Mouse (Mus musculus): ENCODE data around the gene Ets1. TPM values are rescaled to one million over a fixed set of nuclear protein-coding genes. Genes with fewer than 3 reads are reported as not detected.

The Ets1 gene
- polyA plus RNA-seq, 1 experiment from 2014 or later, result 115 TPM

GRCm38 (mm10) chr9:32669397-32669796 lies 33.4 kb downstream of the Ets1 start:
- Histone ChIP-seq H3K36me3 (ENCODE audit: control insufficient read depth, insufficient read depth, low read length) (no peaks in the 10 kb centered on the region), H3K4me2 (ENCODE audit: low read depth, low read length) (no peak overlapping the region), H3K9ac (ENCODE audit: low read length) (no peak overlapping the region), H3K27me3 (ENCODE audit: control insufficient read depth, insufficient read depth, low read depth, low read length) (no peaks in the 10 kb centered on the region), H3K4me3 (ENCODE audit: low read length) (no peak overlapping the region), H3K9me3 (ENCODE audit: control insufficient read depth, low read length) (no peaks in the 10 kb centered on the region), H3K27ac (ENCODE audit: low read length) (no peak overlapping the region), H3K4me1 (replicated peaks; ENCODE audit: control insufficient read depth, insufficient read depth, low read length) (peaks cover 49% of the 10 kb centered on the region)
- WGBS, result 33% methylated on average over 2 of the region's 2 CpGs
- no peak for ATAC-seq (ENCODE audit: low read depth)

DNA sequence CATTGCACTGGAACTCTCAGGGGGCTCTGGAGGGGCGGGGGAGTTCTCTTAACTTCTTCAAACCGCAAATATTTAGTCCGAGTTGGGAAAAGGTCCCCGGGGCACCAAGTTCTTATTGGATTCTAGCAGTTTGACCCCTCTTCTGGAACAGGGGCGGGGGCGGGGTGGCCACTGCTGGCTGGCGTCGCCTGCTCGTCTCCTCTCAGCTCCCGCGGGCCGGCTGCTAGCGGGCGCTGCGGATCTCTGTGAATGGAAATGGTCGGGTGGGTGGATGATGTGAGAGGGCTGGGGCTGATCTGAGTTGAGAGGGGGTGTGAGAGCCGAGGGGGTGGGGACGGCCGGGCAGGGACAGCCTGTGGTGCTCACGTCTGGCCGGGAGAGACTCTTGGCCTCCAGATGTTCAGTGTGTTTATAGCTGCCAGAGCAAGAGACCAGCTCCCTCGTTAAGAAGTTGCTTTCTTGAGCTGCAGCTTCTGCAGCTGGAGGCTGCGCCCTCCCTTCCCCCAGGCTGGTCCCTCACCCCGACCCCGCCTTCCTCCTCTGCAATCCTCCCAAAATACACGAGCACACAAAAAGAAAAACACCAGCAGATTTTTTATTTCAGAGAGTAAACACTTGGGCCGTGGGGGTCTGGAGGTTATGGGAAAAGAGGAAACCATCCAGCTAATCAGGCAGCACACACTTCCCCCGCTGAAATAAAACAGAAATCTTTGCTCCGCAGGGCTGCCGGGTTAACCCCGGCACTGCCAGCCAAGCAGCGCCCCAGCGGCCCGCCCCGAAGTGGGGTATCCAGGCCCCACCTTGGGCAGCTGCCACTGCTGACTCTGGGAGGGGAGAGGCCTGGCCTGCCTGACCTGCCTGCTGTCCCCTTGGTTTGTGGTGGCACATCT lies 36.2 kb downstream of the Ets1 start:
- Histone ChIP-seq H3K4me1 (replicated peaks; ENCODE audit: control insufficient read depth, insufficient read depth, low read length) (peaks cover 62% of the 10 kb centered on the region), H3K9ac (ENCODE audit: low read length) (peak overlapping the region; percentile 40)

DNA sequence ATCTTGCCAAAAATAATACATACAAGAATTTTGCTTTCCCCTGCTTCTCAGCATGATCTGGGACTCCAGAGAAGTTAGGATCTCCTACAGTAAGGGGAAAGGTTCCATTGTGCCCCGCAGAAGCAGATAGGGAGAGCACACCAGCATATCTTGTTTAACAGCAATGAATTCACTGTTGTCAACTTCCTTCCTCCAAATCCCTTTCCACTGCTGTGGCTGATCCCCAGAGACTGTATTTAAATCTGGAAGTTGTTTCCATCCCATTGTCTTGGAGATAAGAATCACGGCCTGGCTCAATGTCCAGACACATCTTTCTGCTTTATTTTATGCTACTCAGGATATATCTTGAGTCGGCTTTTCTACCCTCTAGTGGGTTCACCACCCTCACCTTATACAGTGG lies 37.9 kb downstream of the Ets1 start:
- Histone ChIP-seq H3K4me3 (ENCODE audit: low read length) (no peak overlapping the region), H3K9me3 (ENCODE audit: control insufficient read depth, low read length) (no peaks in the 10 kb centered on the region), H3K27ac (ENCODE audit: low read length) (peak overlapping the region; percentile 44), H3K36me3 (ENCODE audit: control insufficient read depth, insufficient read depth, low read length) (no peaks in the 10 kb centered on the region), H3K4me2 (ENCODE audit: low read depth, low read length) (no peak overlapping the region), H3K27me3 (ENCODE audit: control insufficient read depth, insufficient read depth, low read depth, low read length) (no peaks in the 10 kb centered on the region), H3K4me1 (replicated peaks; ENCODE audit: control insufficient read depth, insufficient read depth, low read length) (peaks cover 56% of the 10 kb centered on the region), H3K9ac (ENCODE audit: low read length) (no peak overlapping the region)
- 66% methylated on average over 3 of the region's 3 CpGs for WGBS
- no peak for ATAC-seq (ENCODE audit: low read depth)

More for the DNA sequence above, 36.2 kb downstream of the Ets1 start:
- peak; percentile 93 for ATAC-seq (ENCODE audit: low read depth)
- 0% methylated on average over 35 of the region's 35 CpGs for WGBS
- Histone ChIP-seq H3K27ac (ENCODE audit: low read length) (peak overlapping the region; percentile 90), H3K9me3 (ENCODE audit: control insufficient read depth, low read length) (no peaks in the 10 kb centered on the region), H3K36me3 (ENCODE audit: control insufficient read depth, insufficient read depth, low read length) (no peaks in the 10 kb centered on the region), H3K27me3 (ENCODE audit: control insufficient read depth, insufficient read depth, low read depth, low read length) (no peaks in the 10 kb centered on the region), H3K4me2 (ENCODE audit: low read depth, low read length) (peak overlapping the region; percentile 58), H3K4me3 (ENCODE audit: low read length) (peak overlapping the region; percentile 28)

GRCm38 (mm10) chr9:32675671-32676409 lies 39.8 kb downstream of the Ets1 start:
- H3K27ac ChIP-seq (ENCODE audit: low read length), result peak overlapping the region; percentile 93
- peak; percentile 75 for ATAC-seq (ENCODE audit: low read depth)
- peaks cover 51% of the 10 kb centered on the region for H3K4me1 ChIP-seq (replicated peaks; ENCODE audit: control insufficient read depth, insufficient read depth, low read length)
- H3K36me3 ChIP-seq (ENCODE audit: control insufficient read depth, insufficient read depth, low read length), result no peaks in the 10 kb centered on the region
- H3K4me3 ChIP-seq (ENCODE audit: low read length), result no peak overlapping the region
- H3K9me3 ChIP-seq (ENCODE audit: control insufficient read depth, low read length), result no peaks in the 10 kb centered on the region
- H3K27me3 ChIP-seq (ENCODE audit: control insufficient read depth, insufficient read depth, low read depth, low read length), result no peaks in the 10 kb centered on the region
- H3K4me2 ChIP-seq (ENCODE audit: low read depth, low read length), result peak overlapping the region; percentile 47
- 4% methylated on average over 9 of the region's 9 CpGs for WGBS
- H3K9ac ChIP-seq (ENCODE audit: low read length), result 0 out of 2 replicates have a peak overlapping the region, but pooled peaks have one; percentile 22

DNA sequence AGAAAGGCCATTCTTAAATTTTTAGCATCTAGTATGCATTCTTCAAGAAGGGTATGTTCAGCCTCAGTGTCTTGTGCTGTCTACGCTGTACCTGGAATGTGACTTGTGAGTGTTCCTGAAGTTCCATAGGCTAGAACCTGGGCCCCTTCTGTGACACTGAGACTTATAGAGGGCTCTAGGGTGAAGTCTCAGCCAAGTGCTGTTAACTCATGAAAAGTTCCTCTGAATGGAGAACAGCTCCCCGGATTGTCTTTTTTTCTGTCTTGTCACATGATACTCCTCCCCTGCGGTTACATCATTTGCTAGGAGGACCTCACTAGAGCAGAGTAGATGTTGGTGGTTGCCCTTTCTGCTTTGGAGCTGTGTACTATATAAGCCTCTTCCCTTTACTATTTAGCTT lies 40.5 kb downstream of the Ets1 start:
- peak overlapping the region; percentile 47 for H3K4me2 ChIP-seq (ENCODE audit: low read depth, low read length)
- peaks cover 47% of the 10 kb centered on the region for H3K4me1 ChIP-seq (replicated peaks; ENCODE audit: control insufficient read depth, insufficient read depth, low read length)
- H3K4me3 ChIP-seq (ENCODE audit: low read length), result peak overlapping the region; percentile 18; the same call in 1 of the 2 replicates
- no peaks in the 10 kb centered on the region for H3K36me3 ChIP-seq (ENCODE audit: control insufficient read depth, insufficient read depth, low read length)
- H3K27me3 ChIP-seq (ENCODE audit: control insufficient read depth, insufficient read depth, low read depth, low read length), result no peaks in the 10 kb centered on the region
- 0 out of 2 replicates have a peak overlapping the region, but pooled peaks have one; percentile 22 for H3K9ac ChIP-seq (ENCODE audit: low read length)
- peak overlapping the region; percentile 93 for H3K27ac ChIP-seq (ENCODE audit: low read length)
- 0 out of 2 replicates have a peak, but pooled peaks have one; percentile 5 for ATAC-seq (ENCODE audit: low read depth)
- 8% methylated on average over 3 of the region's 3 CpGs for WGBS
- no peaks in the 10 kb centered on the region for H3K9me3 ChIP-seq (ENCODE audit: control insufficient read depth, low read length)

DNA sequence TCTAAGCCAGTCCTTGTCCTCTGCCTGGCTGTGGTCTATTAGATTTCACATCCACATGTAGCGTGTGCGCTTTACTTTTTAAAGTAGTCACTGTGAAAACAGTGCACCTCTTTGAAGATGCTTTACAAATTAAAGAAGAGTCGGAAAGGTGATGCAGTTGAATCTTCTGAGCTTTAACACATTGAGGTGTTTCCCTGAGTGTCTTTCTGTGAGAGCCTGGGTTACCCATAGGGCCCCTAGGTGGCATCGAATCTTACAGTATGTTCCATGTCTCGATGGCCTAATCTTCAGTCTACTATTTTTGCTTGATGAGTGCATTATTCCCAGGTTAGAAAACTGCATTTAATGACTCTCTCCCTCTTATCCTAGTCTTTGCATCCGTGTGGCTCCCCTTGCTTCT lies 41.6 kb downstream of the Ets1 start:
- Histone ChIP-seq H3K4me1 (replicated peaks; ENCODE audit: control insufficient read depth, insufficient read depth, low read length) (peaks cover 41% of the 10 kb centered on the region), H3K36me3 (ENCODE audit: control insufficient read depth, insufficient read depth, low read length) (no peaks in the 10 kb centered on the region), H3K4me3 (ENCODE audit: low read length) (no peak overlapping the region), H3K4me2 (ENCODE audit: low read depth, low read length) (no peak overlapping the region), H3K27me3 (ENCODE audit: control insufficient read depth, insufficient read depth, low read depth, low read length) (no peaks in the 10 kb centered on the region), H3K27ac (ENCODE audit: low read length) (no peak overlapping the region), H3K9ac (ENCODE audit: low read length) (no peak overlapping the region), H3K9me3 (ENCODE audit: control insufficient read depth, low read length) (no peaks in the 10 kb centered on the region)
- no peak for ATAC-seq (ENCODE audit: low read depth)
- 87% methylated on average over 6 of the region's 6 CpGs for WGBS

- peaks cover 35% of the 10 kb centered on the region for H3K4me1 ChIP-seq (replicated peaks; ENCODE audit: control insufficient read depth, insufficient read depth, low read length)
- no peak overlapping the region for H3K4me2 ChIP-seq (ENCODE audit: low read depth, low read length)
- no peaks in the 10 kb centered on the region for H3K27me3 ChIP-seq (ENCODE audit: control insufficient read depth, insufficient read depth, low read depth, low read length)
- no peaks in the 10 kb centered on the region for H3K9me3 ChIP-seq (ENCODE audit: control insufficient read depth, low read length)
- H3K36me3 ChIP-seq (ENCODE audit: control insufficient read depth, insufficient read depth, low read length), result no peaks in the 10 kb centered on the region
- 41% methylated on average over 4 of the region's 4 CpGs for WGBS
- no peak overlapping the region for H3K9ac ChIP-seq (ENCODE audit: low read length)
- H3K27ac ChIP-seq (ENCODE audit: low read length), result no peak overlapping the region
- no peak overlapping the region for H3K4me3 ChIP-seq (ENCODE audit: low read length)
- ATAC-seq (ENCODE audit: low read depth), result no peak
Measured at GRCm38 (mm10) chr9:32678120-32678757, 42.2 kb downstream of the Ets1 start.

DNA sequence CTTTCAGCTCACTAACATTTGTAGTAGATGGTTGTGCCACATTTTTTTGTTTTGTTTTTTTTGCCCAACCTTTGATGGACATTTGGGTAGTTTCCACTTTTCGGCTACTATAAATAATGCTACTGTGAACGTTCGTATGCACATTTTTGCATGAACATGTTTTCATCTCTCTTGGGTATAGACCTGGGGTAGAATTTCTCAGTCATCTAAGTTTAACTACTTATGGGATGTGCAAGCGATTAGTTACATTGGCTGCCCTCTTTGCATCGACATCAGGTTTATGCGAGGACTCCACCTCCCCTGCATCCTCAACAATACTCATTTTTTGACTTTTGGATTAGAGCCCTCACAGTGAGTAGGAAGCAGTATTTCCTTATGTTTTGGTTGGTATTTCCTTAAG lies 43.5 kb downstream of the Ets1 start:
- Histone ChIP-seq H3K27ac (ENCODE audit: low read length) (no peak overlapping the region), H3K9me3 (ENCODE audit: control insufficient read depth, low read length) (no peaks in the 10 kb centered on the region), H3K4me2 (ENCODE audit: low read depth, low read length) (no peak overlapping the region), H3K9ac (ENCODE audit: low read length) (no peak overlapping the region), H3K4me3 (ENCODE audit: low read length) (no peak overlapping the region), H3K4me1 (replicated peaks; ENCODE audit: control insufficient read depth, insufficient read depth, low read length) (peaks cover 29% of the 10 kb centered on the region), H3K36me3 (ENCODE audit: control insufficient read depth, insufficient read depth, low read length) (no peaks in the 10 kb centered on the region), H3K27me3 (ENCODE audit: control insufficient read depth, insufficient read depth, low read depth, low read length) (no peaks in the 10 kb centered on the region)
- no peak for ATAC-seq (ENCODE audit: low read depth)
- 69% methylated on average over 6 of the region's 6 CpGs for WGBS

GRCm38 (mm10) chr9:32680201-32680600 lies 44.2 kb downstream of the Ets1 start:
- Histone ChIP-seq H3K27ac (ENCODE audit: low read length) (no peak overlapping the region), H3K9me3 (ENCODE audit: control insufficient read depth, low read length) (no peaks in the 10 kb centered on the region), H3K4me1 (replicated peaks; ENCODE audit: control insufficient read depth, insufficient read depth, low read length) (peaks cover 23% of the 10 kb centered on the region), H3K4me2 (ENCODE audit: low read depth, low read length) (no peak overlapping the region), H3K27me3 (ENCODE audit: control insufficient read depth, insufficient read depth, low read depth, low read length) (no peaks in the 10 kb centered on the region), H3K36me3 (ENCODE audit: control insufficient read depth, insufficient read depth, low read length) (no peaks in the 10 kb centered on the region), H3K4me3 (ENCODE audit: low read length) (no peak overlapping the region), H3K9ac (ENCODE audit: low read length) (no peak overlapping the region)
- WGBS, result 62% methylated on average over 2 of the region's 2 CpGs
- no peak for ATAC-seq (ENCODE audit: low read depth)
